Mouse (Mus musculus) ES-E14 (cell line): ENCODE results near the gene Aatf.

Source experiments
- CHD2 ChIP-seq: IDR thresholded peaks from 2 replicates; pipeline ENCODE4 v1.6.1; 2014; ENCODE audit warnings: mild to moderate bottlenecking, low read depth, low read length, inconsistent platforms
- HCFC1 ChIP-seq: IDR thresholded peaks from 2 replicates; pipeline ENCODE4 v1.6.1; 2012; ENCODE audit warnings: low read length, inconsistent platforms, borderline replicate concordance; ENCODE audit not compliant: insufficient read depth

DNA sequence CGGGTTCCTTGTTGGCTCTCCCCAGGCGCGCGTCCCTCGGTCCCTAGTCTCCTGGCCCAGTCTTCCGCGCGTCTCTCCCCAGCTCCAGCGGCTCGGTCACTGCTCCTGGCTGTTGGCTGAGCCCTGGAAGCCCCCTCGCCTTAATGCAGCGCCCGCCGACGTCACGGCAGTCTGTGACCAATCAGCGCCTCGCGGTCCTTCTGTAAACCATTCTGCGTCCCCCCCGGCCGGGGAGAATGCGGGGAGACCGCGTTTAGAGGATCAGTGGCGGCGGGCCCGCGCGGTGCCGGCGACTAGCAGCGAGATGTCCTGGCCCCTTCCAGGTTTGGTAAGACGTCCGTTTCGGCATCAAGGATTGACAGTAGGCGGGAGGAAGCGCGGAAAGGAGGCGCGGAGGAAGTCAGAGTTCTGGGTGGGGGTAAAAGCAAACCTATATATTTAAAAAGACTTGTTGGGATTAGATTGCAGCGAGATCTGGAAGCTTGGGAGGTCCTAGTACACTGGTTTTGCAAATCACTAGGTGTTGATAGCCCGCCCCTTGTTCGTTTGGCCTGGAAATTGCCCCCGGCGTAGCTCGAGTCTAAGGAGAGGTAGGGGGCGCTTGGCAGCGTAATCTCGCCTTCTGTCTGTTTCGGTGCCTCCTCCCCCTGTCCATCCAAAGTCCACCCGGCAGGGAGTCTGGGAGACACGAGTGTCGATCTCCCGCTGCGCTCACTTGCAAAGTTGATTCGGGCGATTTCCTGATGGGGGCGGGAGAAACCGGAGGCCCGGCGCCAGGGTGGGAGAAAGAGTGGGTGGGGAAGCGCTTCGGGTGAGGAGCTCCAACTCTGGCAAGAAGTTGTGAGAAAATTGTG is 12.3 kb upstream of the Aatf start, which contains the start of gene Lhx1:
- TF ChIP-seq CHD2: no peak
- no peak for TF ChIP-seq HCFC1
